Mouse (Mus musculus) Patski (cell line): ENCODE data around the gene Traf2. TPM values are rescaled to one million over a fixed set of nuclear protein-coding genes. Genes with fewer than 3 reads are reported as not detected.

Source experiments
- ATAC-seq: fragments of 100-300 bp; one replicate; pipeline ENCODE4 v1.8.0; 2021
- CTCF ChIA-PET: fragments of 350-600 bp; sonication (Branson Sonifier 250); formaldehyde crosslinking; loops from one replicate; lab custom pipeline; 2022; ENCODE audit warnings: inconsistent platforms; lab: Charles Lee
- POLR2A ChIA-PET: fragments of 350-600 bp; sonication (Branson Sonifier 250); formaldehyde crosslinking; loops from one replicate; lab custom pipeline; 2022; ENCODE audit warnings: antibody characterized with exemption, inconsistent platforms; lab: Charles Lee
- DNase-seq: peaks from one replicate; pipeline ENCODE4 v3.0.0-alpha.2; 2011; ENCODE audit warnings: low read depth, low spot score
- H3K27me3 ChIP-seq: fragments of 371-371 bp; one replicate; pipeline ENCODE4 v1.5.1; 2021
- CTCF ChIP-seq: fragments of 100-300 bp; IDR thresholded peaks from one replicate; pipeline ENCODE4 v1.5.1; 2021
- in situ Hi-C: fragments of 300-500 bp; cut with MboI; formaldehyde crosslinking; loops from 3 replicates; pipeline ENCODE4 v1.11.1; 2018; ENCODE audit warnings: low pct_unique_long_range_greater_than_20kb, mixed read lengths
- polyA plus RNA-seq: library from polyadenylated mRNA; unstranded; gene quantifications from one replicate; pipeline ENCODE4 v1.2.3, GENCODE M21; 2021

Gene Traf2
- polyA plus RNA-seq, 1 experiment from 2014 or later = 30.4 TPM

GRCm38 (mm10) chr2:25500071-25500575 lies 46.6 kb downstream of the Traf2 start:
- ChIA-PET POLR2A (interaction anchor here (0.6 to 2.7 kb wide), 2 partner anchors 40 to 48 kb away, joined by 3 to 9 read pairs; no protein-coding TSS in a partner anchor), CTCF (interaction anchor here (1.1 to 2.0 kb wide), 2 partner anchors 50 to 79 kb away, joined by 4 to 5 read pairs; no protein-coding TSS in a partner anchor)
- ATAC-seq (no peak), DNase-seq (no peak)
- no peaks in the 10 kb centered on the region for H3K27me3 ChIP-seq
- in situ Hi-C loops = no loop called here
- no peak for TF ChIP-seq CTCF

GRCm38 (mm10) chr2:25498622-25499478 lies 47.9 kb downstream of the Traf2 start:
- H3K27me3 ChIP-seq = no peaks in the 10 kb centered on the region
- TF ChIP-seq CTCF = no peak
- DNase-seq = no peak
- ChIA-PET POLR2A (interaction anchor here (0.6 to 1.5 kb wide), 2 partner anchors 11 to 42 kb away, joined by 3 to 4 read pairs; no protein-coding TSS in a partner anchor), CTCF (interaction anchor here (1.1 to 2.8 kb wide), 6 partner anchors 15 to 77 kb away, joined by 4 to 11 read pairs (median 4); partner anchors contain the start of gene Fut7)
- in situ Hi-C loops = no loop called here
- ATAC-seq = no peak

GRCm38 (mm10) chr2:25497846-25498575 lies 48.7 kb downstream of the Traf2 start:
- DNase-seq (no peak), ATAC-seq (no peak)
- ChIA-PET CTCF (interaction anchor here (1.3 to 2.8 kb wide), 8 partner anchors 14 to 83 kb away, joined by 4 to 11 read pairs (median 4); partner anchors contain the start of genes Ajm1 and Fut7), POLR2A (interaction anchor here (0.6 to 1.5 kb wide), 3 partner anchors 11 to 43 kb away, joined by 3 to 4 read pairs (median 3); no protein-coding TSS in a partner anchor)
- H3K27me3 ChIP-seq = no peaks in the 10 kb centered on the region
- no peak for TF ChIP-seq CTCF
- in situ Hi-C loops = no loop called here

GRCm38 (mm10) chr2:25496462-25496861 lies 50.3 kb downstream of the Traf2 start:
- TF ChIP-seq CTCF = no peak
- in situ Hi-C loops = no loop called here
- DNase-seq (no peak), ATAC-seq (no peak)
- ChIA-PET POLR2A (interaction anchor here (1.2 kb wide), 1 partner anchor 79 kb away, joined by 3 read pairs; the partner anchor contains the start of genes Mamdc4 and Phpt1), CTCF (interaction anchor here (0.7 to 2.8 kb wide), 14 partner anchors 12 to 86 kb away, joined by 3 to 11 read pairs (median 4); partner anchors contain the start of gene Fut7)
- no peaks in the 10 kb centered on the region for H3K27me3 ChIP-seq

GRCm38 (mm10) chr2:25493476-25493961 lies 53.2 kb downstream of the Traf2 start, which contains the start of gene Lcn12:
TSS of gene Lcn12 (minus strand) at chr2:25493911.
- ChIA-PET POLR2A (no interaction called here), CTCF (interaction anchor here (1.5 to 1.6 kb wide), 2 partner anchors 15 to 72 kb away, joined by 4 read pairs; no protein-coding TSS in a partner anchor)
- TF ChIP-seq CTCF = no peak
- in situ Hi-C loops = no loop called here
- DNase-seq (no peak), ATAC-seq (no peak)
- no peaks in the 10 kb centered on the region for H3K27me3 ChIP-seq

- DNase-seq (no peak), ATAC-seq (no peak)
- CTCF ChIA-PET = interaction anchor here (1.0 to 1.6 kb wide), 2 partner anchors 10 to 14 kb away, joined by 3 to 4 read pairs; no protein-coding TSS in a partner anchor
- H3K27me3 ChIP-seq = no peaks in the 10 kb centered on the region
- in situ Hi-C loops = no loop called here
- no peak for TF ChIP-seq CTCF
- POLR2A ChIA-PET = no interaction called here
Measured at GRCm38 (mm10) chr2:25492988-25493387, 53.8 kb downstream of the Traf2 start.

- DNase-seq (no peak), ATAC-seq (no peak)
- in situ Hi-C loops = no loop called here
- H3K27me3 ChIP-seq = no peaks in the 10 kb centered on the region
- no peak for TF ChIP-seq CTCF
- CTCF ChIA-PET = interaction anchor here (1.5 kb wide), 1 partner anchor 65 kb away, joined by 4 read pairs; no protein-coding TSS in a partner anchor
- POLR2A ChIA-PET = no interaction called here
Measured at GRCm38 (mm10) chr2:25488671-25489068, 58.1 kb downstream of the Traf2 start.

GRCm38 (mm10) chr2:25487965-25488670 lies 58.6 kb downstream of the Traf2 start:
- POLR2A ChIA-PET = no interaction called here
- in situ Hi-C loops = no loop called here
- ATAC-seq (no peak), DNase-seq (no peak)
- no peak for TF ChIP-seq CTCF
- CTCF ChIA-PET = interaction anchor here (1.5 to 1.9 kb wide), 2 partner anchors 64 to 67 kb away, joined by 4 read pairs; no protein-coding TSS in a partner anchor
- no peaks in the 10 kb centered on the region for H3K27me3 ChIP-seq
